Mouse (Mus musculus): ENCODE data around the gene Foxf2.

Gene Foxf2

GRCm38 (mm10) chr13:31625333-31626101 lies at the start of gene Foxf2:
Gene Foxf2, plus strand, starts transcription at chr13:31625816.
- DNase-seq (ENCODE audit: low spot score in 2 of 2) = no peak

DNA sequence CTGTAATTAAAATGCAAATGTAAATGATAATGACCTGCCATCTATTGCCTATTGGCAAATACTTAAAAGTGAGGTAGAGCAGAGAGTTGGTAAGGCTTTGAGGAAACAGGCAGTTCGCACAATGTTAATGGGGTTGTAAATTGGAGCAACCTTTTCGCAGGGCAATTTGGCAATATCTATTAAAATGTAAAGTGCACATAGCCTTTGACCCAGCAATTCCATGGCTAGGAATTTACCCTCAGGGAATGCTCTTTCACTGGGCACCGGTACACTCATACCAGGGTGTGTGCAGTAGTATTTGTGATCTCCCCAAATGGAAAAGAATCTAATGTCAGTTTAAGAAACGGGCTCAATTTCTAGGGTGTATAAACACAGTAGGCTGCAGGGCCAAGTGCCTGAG lies 48.9 kb upstream of the Foxf2 start:
- DNase-seq (ENCODE audit: low spot score in 2 of 2) = no peak

GRCm38 (mm10) chr13:31577576-31577975 lies 48.0 kb upstream of the Foxf2 start:
- DNase-seq (ENCODE audit: low spot score in 2 of 2) = no peak

GRCm38 (mm10) chr13:31578389-31578788 lies 47.2 kb upstream of the Foxf2 start:
- DNase-seq (ENCODE audit: low spot score in 2 of 2) = no peak

DNA sequence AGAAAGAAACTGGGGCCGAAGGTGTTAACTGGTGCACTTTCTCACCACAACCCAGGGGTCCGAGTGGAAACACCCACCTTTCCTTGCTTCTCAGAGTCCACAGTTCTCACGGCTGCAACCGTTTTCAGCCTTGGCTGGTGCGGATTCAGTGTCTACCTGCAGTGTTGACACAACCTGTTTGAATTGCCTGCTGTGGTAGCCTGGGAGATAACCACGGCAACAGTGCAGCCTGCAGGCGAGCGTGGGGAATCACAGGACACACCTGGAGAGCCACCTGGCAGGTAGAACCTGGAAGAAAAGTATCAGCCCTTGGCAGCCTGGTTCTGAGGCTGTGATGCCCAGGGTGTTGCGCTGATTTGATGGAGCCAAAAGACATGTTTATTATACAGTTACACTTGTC lies 45.8 kb upstream of the Foxf2 start:
- DNase-seq (ENCODE audit: low spot score in 2 of 2) = no peak

DNA sequence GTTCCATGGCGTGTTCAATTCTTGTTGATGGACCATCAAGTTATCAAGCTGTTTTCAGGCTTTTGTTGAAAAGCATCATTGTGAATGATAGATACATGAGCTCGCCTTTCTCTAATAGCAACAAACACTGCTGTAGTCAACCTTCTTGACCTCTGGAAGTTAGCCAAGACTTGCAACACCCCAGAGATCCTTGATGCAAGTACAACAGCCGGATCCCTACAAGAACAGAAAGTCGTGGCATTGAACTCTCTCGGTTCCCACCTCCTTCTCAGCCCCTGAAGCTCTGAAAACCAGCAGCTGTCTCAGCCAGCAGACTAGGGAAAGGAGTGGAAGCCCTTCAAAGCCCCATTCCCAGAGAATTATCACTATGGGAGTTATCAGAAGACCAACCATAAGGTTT lies 38.3 kb upstream of the Foxf2 start:
- DNase-seq (ENCODE audit: low spot score in 2 of 2) = no peak

DNA sequence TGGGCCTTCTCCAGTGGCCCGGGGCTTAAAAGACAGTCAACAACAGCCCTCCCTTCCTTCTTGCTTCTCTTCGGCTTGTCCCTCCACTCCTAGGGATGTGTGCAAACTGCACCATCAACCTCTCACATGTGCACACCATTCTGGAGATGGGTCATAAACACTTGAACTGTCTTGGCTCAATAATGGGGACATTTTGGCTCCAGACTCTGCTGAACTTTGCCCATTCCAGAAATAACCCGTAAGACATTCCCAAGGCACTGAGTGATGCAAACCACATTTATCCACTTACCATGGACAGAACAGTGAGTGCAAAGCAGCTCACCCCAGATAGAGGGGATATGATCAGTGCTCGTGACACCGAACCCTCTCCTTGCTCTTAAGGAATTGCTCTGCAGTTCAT lies 26.0 kb upstream of the Foxf2 start:
- no peak for DNase-seq (ENCODE audit: low spot score in 2 of 2)

DNA sequence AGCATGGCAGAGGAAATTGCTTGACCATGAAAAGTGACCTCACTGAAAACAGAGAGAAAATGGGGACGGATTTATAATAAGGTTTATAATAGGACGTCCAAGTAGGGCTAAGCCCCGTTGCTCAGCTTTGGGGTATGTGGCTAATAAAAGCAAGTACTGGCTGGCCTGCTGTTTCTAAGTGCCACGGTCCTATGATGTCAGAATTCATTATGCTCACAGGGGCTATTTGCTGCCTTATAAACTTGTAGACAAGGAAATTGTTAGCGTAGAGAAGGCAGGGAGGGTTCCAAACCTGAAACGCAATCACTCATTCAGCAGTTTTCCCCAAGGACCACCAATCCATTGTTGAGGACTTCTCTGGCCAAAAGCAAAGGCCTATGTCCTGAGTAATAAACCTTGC lies 21.7 kb upstream of the Foxf2 start:
- no peak for DNase-seq (ENCODE audit: low spot score in 2 of 2)

GRCm38 (mm10) chr13:31614724-31615465 lies 10.7 kb upstream of the Foxf2 start:
- no peak for DNase-seq (ENCODE audit: low spot score in 2 of 2)

DNA sequence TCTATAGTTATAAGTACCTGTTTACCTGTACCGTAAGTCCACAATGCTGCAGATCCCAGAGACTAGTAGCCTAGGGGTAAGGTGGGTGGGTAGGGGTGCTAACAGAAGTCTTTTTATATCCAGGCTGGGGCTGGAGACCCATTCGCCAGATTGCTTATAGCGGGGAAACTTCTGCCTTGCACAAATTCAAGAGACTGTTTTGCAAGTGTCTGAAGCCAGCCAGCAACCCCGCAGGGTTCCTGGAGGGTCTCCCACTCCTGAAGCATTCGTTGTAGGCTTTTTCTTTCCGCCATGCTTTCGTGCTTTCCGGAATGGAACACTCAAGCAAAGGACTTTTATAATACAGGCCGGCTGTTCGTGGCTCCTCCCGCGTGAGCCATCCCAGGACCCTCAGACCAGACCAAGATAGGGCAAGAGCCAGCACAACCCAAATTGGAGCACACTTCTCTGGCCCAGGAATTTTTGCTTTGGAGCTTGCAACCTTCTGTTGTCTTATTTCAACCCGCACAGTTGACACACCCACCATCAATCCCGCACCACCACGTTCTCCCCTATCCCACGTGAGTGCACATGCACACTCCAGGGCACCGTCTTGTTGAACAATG lies 10.0 kb upstream of the Foxf2 start:
- DNase-seq (ENCODE audit: low spot score in 2 of 2) = no peak

DNA sequence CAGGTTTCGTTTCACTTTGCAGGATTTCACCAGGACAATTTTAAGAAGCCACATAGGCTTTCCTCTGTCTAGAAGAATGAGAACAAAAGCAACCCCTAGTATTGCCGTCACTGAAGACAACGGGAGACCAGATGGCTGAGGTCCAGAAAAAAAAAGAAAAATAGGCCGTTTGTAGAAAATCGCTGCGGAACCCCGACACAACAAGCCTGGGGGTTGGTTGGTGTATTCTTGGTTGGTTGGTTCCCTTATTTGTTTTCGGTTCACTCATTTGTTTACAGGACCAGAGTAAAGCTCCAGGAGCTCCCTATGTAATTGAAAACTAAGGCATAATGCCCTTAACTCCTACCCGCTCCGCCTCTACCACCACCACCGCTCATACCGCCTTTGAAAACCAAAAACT lies 7.6 kb upstream of the Foxf2 start:
- DNase-seq (ENCODE audit: low spot score in 2 of 2) = no peak

DNA sequence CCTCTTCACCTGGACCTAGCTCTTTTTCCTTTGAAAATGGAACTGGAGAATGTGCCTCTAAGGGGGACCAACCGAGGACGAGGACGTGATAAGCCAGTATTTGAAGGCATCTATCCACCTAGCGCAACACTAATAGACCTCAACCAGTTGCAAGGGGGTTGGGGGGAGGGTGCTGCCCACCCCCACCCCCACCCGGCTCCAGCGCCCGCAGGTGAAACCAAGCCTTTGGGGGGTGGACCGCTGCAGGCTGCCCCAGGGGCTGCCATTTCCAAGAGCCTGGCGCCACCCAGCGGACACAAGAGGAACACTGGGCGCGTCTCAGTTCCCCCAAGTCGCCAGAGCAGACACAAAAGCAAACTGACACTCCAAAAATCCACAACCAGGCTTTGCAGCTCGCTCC lies 7.2 kb upstream of the Foxf2 start:
- peak in 1 of 2 experiments; percentile 20 for DNase-seq (ENCODE audit: low spot score in 2 of 2)

- no peak for DNase-seq (ENCODE audit: low spot score in 2 of 2)
Measured at GRCm38 (mm10) chr13:31618919-31619655, 6.5 kb upstream of the Foxf2 start.

GRCm38 (mm10) chr13:31619826-31620498 lies 5.7 kb upstream of the Foxf2 start:
- DNase-seq (ENCODE audit: low spot score in 2 of 2) = no peak

- no peak for DNase-seq (ENCODE audit: low spot score in 2 of 2)
Measured at GRCm38 (mm10) chr13:31620499-31620847, 5.1 kb upstream of the Foxf2 start.

DNA sequence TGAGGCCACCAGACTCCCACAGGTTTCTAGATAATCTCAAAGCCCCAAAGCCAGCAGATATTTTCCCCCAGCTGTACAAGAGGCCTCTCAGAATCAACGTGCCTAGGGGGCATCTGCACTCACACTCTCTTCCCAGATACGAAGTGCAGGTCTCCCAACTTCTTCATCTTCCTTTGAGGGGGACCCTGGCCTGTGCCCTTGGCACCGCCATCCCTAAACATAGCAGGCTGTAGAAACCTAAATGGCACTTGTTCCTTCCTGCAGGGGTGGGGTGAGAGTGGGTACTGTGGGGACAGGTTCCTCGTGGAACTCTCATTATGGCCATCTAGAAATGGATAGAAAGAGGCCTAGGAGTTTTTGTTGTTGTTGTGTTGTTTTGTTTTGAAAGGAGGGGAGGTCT lies 4.7 kb upstream of the Foxf2 start:
- no peak for DNase-seq (ENCODE audit: low spot score in 2 of 2)

- no peak for DNase-seq (ENCODE audit: low spot score in 2 of 2)
Measured at GRCm38 (mm10) chr13:31621741-31622140, 3.9 kb upstream of the Foxf2 start.

- DNase-seq (ENCODE audit: low spot score in 2 of 2) = no peak
Measured at GRCm38 (mm10) chr13:31622371-31622770, 3.2 kb upstream of the Foxf2 start.

DNA sequence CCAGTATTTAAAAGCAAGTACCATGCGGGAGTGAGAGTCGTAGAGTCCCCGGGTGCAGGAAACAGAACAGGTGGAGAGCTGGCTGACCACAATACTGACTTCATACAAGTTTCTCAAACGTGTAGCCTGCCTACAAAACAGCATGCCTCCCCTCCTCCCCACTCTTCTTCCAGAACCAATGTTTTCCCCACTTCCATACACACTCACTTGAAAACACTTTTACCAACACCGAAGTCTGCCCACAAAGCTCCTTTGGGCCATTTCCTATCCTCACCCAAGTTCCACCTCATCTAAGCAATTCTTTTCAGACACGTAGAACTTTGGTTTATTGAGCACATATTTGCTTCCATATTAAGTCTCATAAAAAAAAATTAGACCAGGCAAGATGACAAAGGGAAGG lies 2.3 kb upstream of the Foxf2 start:
- DNase-seq (ENCODE audit: low spot score in 2 of 2) = no peak

GRCm38 (mm10) chr13:31623906-31624860 lies 1.4 kb upstream of the Foxf2 start:
- DNase-seq (ENCODE audit: low spot score in 2 of 2) = no peak

DNA sequence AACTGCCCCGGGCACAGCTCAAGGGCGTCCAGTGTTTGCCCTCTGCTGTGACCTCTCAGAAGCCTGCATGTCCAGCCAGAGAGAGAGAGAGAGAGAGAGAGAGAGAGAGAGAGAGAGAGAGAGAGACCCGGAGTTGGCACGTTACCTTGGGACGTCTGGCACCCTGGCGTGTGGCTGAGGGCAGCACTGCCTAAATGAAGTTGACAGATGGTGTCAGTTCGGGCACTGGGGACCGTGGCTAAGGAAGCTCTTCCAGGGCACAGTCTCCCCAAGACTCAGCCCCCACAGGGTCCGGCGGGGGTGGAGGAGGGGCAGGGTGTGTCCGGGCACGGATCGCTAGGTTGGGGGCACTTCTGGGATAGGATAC lies 667 bp upstream of the Foxf2 start:
- no peak for DNase-seq (ENCODE audit: low spot score in 2 of 2)

Data from spleen, postnatal 14 days (tissue).